Mouse (Mus musculus): ENCODE measurements around the gene Abhd16a.

- no peak for TF ChIP-seq CTCF (IDR thresholded peaks at IDR 0.05; ENCODE audit: low read depth, low read length)
- no peak for TF ChIP-seq TAL1 (conservative IDR thresholded peaks at IDR 0.05; ENCODE audit: low read depth, low read length)
These were observed 50.2 kb downstream of the Abhd16a start for GRCm38 (mm10) chr17:35139269-35139668.

Data from G1E (cell line).